Mouse (Mus musculus) embryonic facial prominence, embryonic 11.5 days (tissue): ENCODE results near the gene Kalrn. TPM values are rescaled to one million over a fixed set of nuclear protein-coding genes. Genes with fewer than 3 reads are reported as not detected.

Experiments
- ATAC-seq: fragments of 200-750 bp; cut with Nextera tagmentation; replicated peaks from 2 replicates; pipeline ENCODE4 v1.8.0; 2017; ENCODE audit warnings: low read depth; ENCODE audit not compliant: insufficient number of reproducible peaks, low FRiP score, low TSS enrichment
- DNase-seq: peaks from one replicate; pipeline ENCODE4 v3.0.0-alpha.2; 2015; ENCODE audit warnings: low spot score
- H3K27ac ChIP-seq: fragments of 300-500 bp; sonication (generic); replicated peaks from 2 replicates; pipeline ENCODE4 v1.5.1; 2014; ENCODE audit warnings: mild to moderate bottlenecking, low read depth, low read length, control low read depth
- H3K27me3 ChIP-seq: fragments of 300-500 bp; sonication (generic); 2 replicates; pipeline ENCODE4 v1.6.1; 2014; ENCODE audit warnings: mild to moderate bottlenecking, low read length, moderate library complexity, mixed read lengths; ENCODE audit not compliant: control insufficient read depth, insufficient read depth
- H3K36me3 ChIP-seq: fragments of 300-500 bp; sonication (generic); replicated peaks from 2 replicates; pipeline ENCODE4 v1.6.1; 2014; ENCODE audit warnings: low read depth, mild to moderate bottlenecking, low read length, moderate library complexity, mixed read lengths; ENCODE audit not compliant: control insufficient read depth, insufficient read depth
- H3K4me1 ChIP-seq: fragments of 300-500 bp; sonication (generic); 2 replicates; pipeline ENCODE4 v1.6.1; 2014; ENCODE audit warnings: low read length, mixed read lengths; ENCODE audit not compliant: control insufficient read depth, insufficient read depth
- H3K4me2 ChIP-seq: fragments of 300-500 bp; sonication (generic); 2 replicates; pipeline ENCODE4 v1.6.1; 2014; ENCODE audit warnings: low read depth, mild to moderate bottlenecking, control low read depth, low read length, moderate library complexity
- H3K4me3 ChIP-seq: fragments of 300-500 bp; sonication (generic); 2 replicates; pipeline ENCODE4 v1.5.1; 2014; ENCODE audit warnings: low read depth, low read length, control low read depth
- H3K9ac ChIP-seq: fragments of 300-500 bp; sonication (generic); replicated peaks from 2 replicates; pipeline ENCODE4 v1.6.1; 2014; ENCODE audit warnings: mild to moderate bottlenecking, control low read depth, low read length
- H3K9me3 ChIP-seq: fragments of 300-500 bp; sonication (generic); replicated peaks from 2 replicates; pipeline ENCODE4 v1.6.1; 2016; ENCODE audit warnings: mild to moderate bottlenecking, low read length, inconsistent platforms, mixed read lengths; ENCODE audit not compliant: control insufficient read depth
- WGBS: fragments of 180-500 bp; shearing (Covaris S2); extraction: QIAGEN DNeasy Blood & Tissue Kit; methylation state at CpG from one replicate; pipeline ENCODE4 v1.1.7; 2014; 5-methylcytosine and 5-hydroxymethylcytosine counted together
- polyA plus RNA-seq: library from polyadenylated mRNA; unstranded; fragments of >200 nt; fragmentation: Nextera tagmentation; extraction: Ambion mirVana; gene quantifications from 2 replicates; pipeline ENCODE4 v1.2.1, GENCODE M21; 2014

Kalrn gene
- polyA plus RNA-seq, 1 experiment from 2014 or later: 12.0 TPM

GRCm38 (mm10) chr16:34324735-34325134 lies 248.6 kb downstream of the Kalrn start:
- Histone ChIP-seq H3K4me3 (no peak overlapping the region), H3K27ac (no peak overlapping the region), H3K36me3 (no peaks in the 10 kb centered on the region; the same call in 1 of the 2 replicates), H3K9ac (no peak overlapping the region), H3K9me3 (no peaks in the 10 kb centered on the region), H3K4me1 (no peaks in the 10 kb centered on the region), H3K27me3 (no peaks in the 10 kb centered on the region), H3K4me2 (no peak overlapping the region)
- no peak for ATAC-seq
- 63% methylated on average over 3 of the region's 3 CpGs for WGBS
- DNase-seq: no peak

GRCm38 (mm10) chr16:34323496-34323895 lies 249.8 kb downstream of the Kalrn start:
- H3K4me1 ChIP-seq: no peaks in the 10 kb centered on the region
- no peak overlapping the region for H3K27ac ChIP-seq
- WGBS: 89% methylated on average over 1 of the region's 1 CpGs
- DNase-seq (no peak), ATAC-seq (no peak)
- H3K4me3 ChIP-seq: no peak overlapping the region
- H3K9me3 ChIP-seq: no peaks in the 10 kb centered on the region
- H3K4me2 ChIP-seq: no peak overlapping the region
- no peaks in the 10 kb centered on the region for H3K27me3 ChIP-seq
- no peaks in the 10 kb centered on the region; the same call in 1 of the 2 replicates for H3K36me3 ChIP-seq
- H3K9ac ChIP-seq: no peak overlapping the region

- peak; percentile 67; the same call in 1 of the 2 replicates for ATAC-seq
- Histone ChIP-seq H3K4me1 (no peaks in the 10 kb centered on the region), H3K4me3 (no peak overlapping the region), H3K9ac (no peak overlapping the region), H3K27ac (no peak overlapping the region), H3K27me3 (no peaks in the 10 kb centered on the region), H3K4me2 (no peak overlapping the region), H3K36me3 (no peaks in the 10 kb centered on the region; the same call in 1 of the 2 replicates), H3K9me3 (no peaks in the 10 kb centered on the region)
- 32% methylated on average over 4 of the region's 4 CpGs for WGBS
- peak; percentile 82 for DNase-seq
These were observed 250.8 kb downstream of the Kalrn start for GRCm38 (mm10) chr16:34322546-34322945.

- H3K27me3 ChIP-seq: no peaks in the 10 kb centered on the region
- H3K36me3 ChIP-seq: no peaks in the 10 kb centered on the region; the same call in 1 of the 2 replicates
- WGBS: 84% methylated on average over 4 of the region's 4 CpGs
- H3K9me3 ChIP-seq: no peaks in the 10 kb centered on the region
- no peak for DNase-seq
- no peaks in the 10 kb centered on the region for H3K4me1 ChIP-seq
- no peak for ATAC-seq
- H3K9ac ChIP-seq: no peak overlapping the region
- H3K4me3 ChIP-seq: no peak overlapping the region
- H3K27ac ChIP-seq: no peak overlapping the region
- H3K4me2 ChIP-seq: no peak overlapping the region
These were observed 252.1 kb downstream of the Kalrn start for GRCm38 (mm10) chr16:34321066-34321790.

- DNase-seq (no peak), ATAC-seq (no peak)
- H3K36me3 ChIP-seq: no peaks in the 10 kb centered on the region
- WGBS: 85% methylated on average over 11 of the region's 11 CpGs
- no peak overlapping the region for H3K9ac ChIP-seq
- H3K4me3 ChIP-seq: no peak overlapping the region
- H3K4me1 ChIP-seq: no peaks in the 10 kb centered on the region
- no peaks in the 10 kb centered on the region for H3K9me3 ChIP-seq
- no peak overlapping the region for H3K27ac ChIP-seq
- no peaks in the 10 kb centered on the region for H3K27me3 ChIP-seq
- no peak overlapping the region for H3K4me2 ChIP-seq
These were observed 253.1 kb downstream of the Kalrn start for GRCm38 (mm10) chr16:34320023-34320800.

GRCm38 (mm10) chr16:34317110-34317509 lies 256.2 kb downstream of the Kalrn start:
- Histone ChIP-seq H3K4me1 (no peaks in the 10 kb centered on the region), H3K27me3 (no peaks in the 10 kb centered on the region), H3K4me2 (no peak overlapping the region), H3K27ac (no peak overlapping the region), H3K9ac (no peak overlapping the region), H3K4me3 (no peak overlapping the region), H3K36me3 (no peaks in the 10 kb centered on the region; the same call in 1 of the 2 replicates), H3K9me3 (no peaks in the 10 kb centered on the region)
- no peak for ATAC-seq
- no peak for DNase-seq
- 51% methylated on average over 3 of the region's 3 CpGs for WGBS

- no peaks in the 10 kb centered on the region for H3K4me1 ChIP-seq
- H3K9me3 ChIP-seq: no peaks in the 10 kb centered on the region
- H3K27me3 ChIP-seq: no peaks in the 10 kb centered on the region
- H3K4me3 ChIP-seq: no peak overlapping the region
- WGBS: 80% methylated on average over 10 of the region's 10 CpGs
- H3K9ac ChIP-seq: no peak overlapping the region
- ATAC-seq (no peak), DNase-seq (no peak)
- no peaks in the 10 kb centered on the region; the same call in 1 of the 2 replicates for H3K36me3 ChIP-seq
- no peak overlapping the region for H3K27ac ChIP-seq
- H3K4me2 ChIP-seq: no peak overlapping the region
These were observed 257.1 kb downstream of the Kalrn start for GRCm38 (mm10) chr16:34316253-34316652.

GRCm38 (mm10) chr16:34314071-34314470 lies 259.3 kb downstream of the Kalrn start:
- no peaks in the 10 kb centered on the region for H3K9me3 ChIP-seq
- WGBS: 90% methylated on average over 10 of the region's 10 CpGs
- no peak overlapping the region for H3K9ac ChIP-seq
- no peak for ATAC-seq
- H3K27me3 ChIP-seq: no peaks in the 10 kb centered on the region
- H3K4me2 ChIP-seq: no peak overlapping the region
- H3K4me1 ChIP-seq: no peaks in the 10 kb centered on the region
- H3K4me3 ChIP-seq: no peak overlapping the region
- DNase-seq: no peak
- no peaks in the 10 kb centered on the region; the same call in 1 of the 2 replicates for H3K36me3 ChIP-seq
- no peak overlapping the region for H3K27ac ChIP-seq
